Mouse (Mus musculus): ENCODE results near the gene Baz2b. TPM values are rescaled to one million over a fixed set of nuclear protein-coding genes. Genes with fewer than 3 reads are reported as not detected.
A peak's percentile ranks its signal among the peaks of the same experiment; 100 is the strongest.

Gene Baz2b
- polyA plus RNA-seq, 1 experiment from 2014 or later: 108 TPM

DNA sequence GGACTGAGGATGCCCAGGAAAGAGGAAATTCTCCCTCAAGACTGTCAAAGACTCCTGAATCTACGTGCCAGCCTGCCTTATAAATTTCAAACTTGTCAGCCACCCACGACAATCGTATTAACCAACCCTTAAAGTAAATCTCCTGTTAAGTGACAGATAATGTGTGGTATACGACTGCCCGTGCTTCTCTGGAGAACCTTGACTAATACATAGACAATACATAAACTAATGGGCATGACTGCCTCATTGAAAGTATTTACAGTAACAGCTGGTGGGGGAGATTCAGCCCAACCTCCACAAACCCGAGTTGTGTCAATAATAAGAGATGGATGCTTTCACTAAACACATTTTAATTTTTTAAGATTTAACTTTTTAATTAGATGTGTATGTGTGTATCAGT, 3.8 kb downstream of the Baz2b start:
- Histone ChIP-seq H3K4me3 (ENCODE audit: low read depth, low read length) (no peak overlapping the region), H3K9me3 (ENCODE audit: control insufficient read depth, low read length) (no peaks in the 10 kb centered on the region), H3K27ac (ENCODE audit: low read depth, low read length) (no peak overlapping the region), H3K9ac (ENCODE audit: low read depth, low read length) (no peak overlapping the region), H3K27me3 (ENCODE audit: control insufficient read depth, insufficient read depth, low read length) (no peaks in the 10 kb centered on the region), H3K4me2 (replicated peaks; ENCODE audit: low read depth, low read length) (no peak overlapping the region), H3K4me1 (replicated peaks; ENCODE audit: control insufficient read depth, insufficient read depth, low read length) (no peaks in the 10 kb centered on the region), H3K36me3 (ENCODE audit: control insufficient read depth, insufficient read depth, low read length) (no peaks in the 10 kb centered on the region)
- DNase-seq (ENCODE audit: low spot score) (no peak), ATAC-seq (ENCODE audit: low FRiP score) (no peak)
- WGBS: 49% methylated on average over 6 of the region's 6 CpGs

DNA sequence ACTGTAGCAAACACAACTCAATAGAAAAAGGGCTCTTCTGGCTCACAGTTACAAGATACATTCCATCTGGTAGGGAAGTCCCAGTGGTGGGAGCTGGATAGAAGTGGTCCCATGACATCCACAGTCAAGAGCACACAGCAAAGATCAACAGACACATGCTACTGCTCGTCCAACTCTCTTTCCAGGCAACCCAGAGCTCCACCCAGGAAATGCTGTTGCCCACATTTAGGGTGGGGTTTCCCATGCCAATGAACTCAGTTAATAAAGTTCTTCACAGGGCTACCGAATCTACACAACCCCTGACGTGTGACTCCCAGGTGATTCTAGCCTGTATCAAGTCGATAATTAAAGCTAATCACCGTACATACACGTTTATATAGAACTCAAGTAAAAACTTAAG, 5.5 kb downstream of the Baz2b start:
- WGBS: 89% methylated on average over 6 of the region's 6 CpGs
- H3K4me2 ChIP-seq (replicated peaks; ENCODE audit: low read depth, low read length): no peak overlapping the region

GRCm38 (mm10) chr2:60203733-60204132, 5.9 kb downstream of the Baz2b start:
- 94% methylated on average over 4 of the region's 4 CpGs for WGBS

More for the DNA sequence above, 5.5 kb downstream of the Baz2b start:
- Histone ChIP-seq H3K9ac (ENCODE audit: low read depth, low read length) (no peak overlapping the region), H3K36me3 (ENCODE audit: control insufficient read depth, insufficient read depth, low read length) (no peaks in the 10 kb centered on the region), H3K9me3 (ENCODE audit: control insufficient read depth, low read length) (no peaks in the 10 kb centered on the region), H3K4me1 (replicated peaks; ENCODE audit: control insufficient read depth, insufficient read depth, low read length) (no peaks in the 10 kb centered on the region), H3K27me3 (ENCODE audit: control insufficient read depth, insufficient read depth, low read length) (no peaks in the 10 kb centered on the region), H3K4me3 (ENCODE audit: low read depth, low read length) (no peak overlapping the region), H3K27ac (ENCODE audit: low read depth, low read length) (no peak overlapping the region)
- DNase-seq (ENCODE audit: low spot score) (no peak), ATAC-seq (ENCODE audit: low FRiP score) (no peak)

DNA sequence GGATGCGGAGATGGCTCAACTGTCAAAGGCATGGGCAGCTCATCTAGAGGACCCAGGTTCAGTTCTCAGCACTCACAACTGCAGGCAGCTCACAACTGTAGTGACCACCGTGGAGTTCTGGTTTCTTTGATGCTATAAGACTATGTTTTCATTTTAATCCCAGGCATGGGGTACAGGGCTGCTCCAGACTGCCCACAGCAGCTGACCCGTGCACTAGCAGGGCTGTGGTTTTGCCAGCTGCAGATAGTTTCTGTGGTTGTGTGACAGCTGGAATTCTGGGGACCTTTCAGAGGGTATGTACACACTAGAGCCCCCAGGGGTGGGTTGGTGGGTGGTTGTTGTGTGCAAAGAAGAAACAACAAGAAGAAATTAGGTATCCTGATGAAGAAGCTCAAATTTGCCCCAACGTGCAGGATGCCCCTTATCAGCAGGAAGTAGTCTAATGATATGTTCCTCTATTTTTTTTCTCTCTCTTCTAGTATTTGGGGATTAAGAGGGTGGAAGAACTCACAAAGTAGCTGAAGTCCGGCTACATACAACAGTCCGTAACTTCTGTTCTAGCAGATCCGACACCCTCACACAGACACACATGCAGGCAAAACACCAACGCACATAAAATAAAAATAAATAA, 6.6 kb downstream of the Baz2b start:
- no peaks in the 10 kb centered on the region for H3K9me3 ChIP-seq (ENCODE audit: control insufficient read depth, low read length)
- 92% methylated on average over 8 of the region's 8 CpGs for WGBS
- no peak overlapping the region for H3K4me2 ChIP-seq (replicated peaks; ENCODE audit: low read depth, low read length)
- no peaks in the 10 kb centered on the region for H3K36me3 ChIP-seq (ENCODE audit: control insufficient read depth, insufficient read depth, low read length)
- H3K27ac ChIP-seq (ENCODE audit: low read depth, low read length): no peak overlapping the region
- no peak for DNase-seq (ENCODE audit: low spot score)
- H3K4me1 ChIP-seq (replicated peaks; ENCODE audit: control insufficient read depth, insufficient read depth, low read length): no peaks in the 10 kb centered on the region
- H3K27me3 ChIP-seq (ENCODE audit: control insufficient read depth, insufficient read depth, low read length): no peaks in the 10 kb centered on the region
- no peak overlapping the region for H3K9ac ChIP-seq (ENCODE audit: low read depth, low read length)
- ATAC-seq (ENCODE audit: low FRiP score): no peak
- no peak overlapping the region for H3K4me3 ChIP-seq (ENCODE audit: low read depth, low read length)

More at GRCm38 (mm10) chr2:60203733-60204132, 5.9 kb downstream of the Baz2b start:
- no peaks in the 10 kb centered on the region for H3K4me1 ChIP-seq (replicated peaks; ENCODE audit: control insufficient read depth, insufficient read depth, low read length)
- H3K4me2 ChIP-seq (replicated peaks; ENCODE audit: low read depth, low read length): no peak overlapping the region
- DNase-seq (ENCODE audit: low spot score) (no peak), ATAC-seq (ENCODE audit: low FRiP score) (no peak)
- H3K9ac ChIP-seq (ENCODE audit: low read depth, low read length): no peak overlapping the region
- H3K9me3 ChIP-seq (ENCODE audit: control insufficient read depth, low read length): no peaks in the 10 kb centered on the region
- no peaks in the 10 kb centered on the region for H3K36me3 ChIP-seq (ENCODE audit: control insufficient read depth, insufficient read depth, low read length)
- no peaks in the 10 kb centered on the region for H3K27me3 ChIP-seq (ENCODE audit: control insufficient read depth, insufficient read depth, low read length)
- no peak overlapping the region for H3K27ac ChIP-seq (ENCODE audit: low read depth, low read length)
- H3K4me3 ChIP-seq (ENCODE audit: low read depth, low read length): no peak overlapping the region

DNA sequence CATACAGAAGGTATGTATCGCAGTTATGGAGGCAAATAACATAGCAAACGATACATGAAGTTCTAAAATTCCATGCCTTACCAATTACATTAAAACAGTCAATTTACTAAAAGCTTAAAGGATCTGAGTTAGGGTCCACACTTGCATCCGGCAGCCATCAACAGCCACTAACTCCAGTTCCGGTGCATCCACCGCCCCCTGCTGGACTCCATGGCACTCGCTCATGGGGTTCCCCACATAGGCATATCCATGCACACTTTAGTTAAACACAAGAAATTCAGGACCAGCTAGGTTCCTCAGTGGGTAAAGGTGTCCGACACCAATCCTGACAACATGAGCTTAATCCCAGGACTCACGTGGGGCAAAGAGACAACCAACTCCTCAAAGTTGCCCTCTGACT, 9.0 kb downstream of the Baz2b start:
- ATAC-seq (ENCODE audit: low FRiP score): peak; percentile 56; the same call in 1 of the 2 replicates
- peak; percentile 75 for DNase-seq (ENCODE audit: low spot score)
- no peaks in the 10 kb centered on the region for H3K36me3 ChIP-seq (ENCODE audit: control insufficient read depth, insufficient read depth, low read length)
- 51% methylated on average over 8 of the region's 8 CpGs for WGBS
- H3K9ac ChIP-seq (ENCODE audit: low read depth, low read length): no peak overlapping the region
- H3K27ac ChIP-seq (ENCODE audit: low read depth, low read length): no peak overlapping the region
- H3K27me3 ChIP-seq (ENCODE audit: control insufficient read depth, insufficient read depth, low read length): no peaks in the 10 kb centered on the region
- no peaks in the 10 kb centered on the region for H3K4me1 ChIP-seq (replicated peaks; ENCODE audit: control insufficient read depth, insufficient read depth, low read length)
- no peaks in the 10 kb centered on the region for H3K9me3 ChIP-seq (ENCODE audit: control insufficient read depth, low read length)
- H3K4me2 ChIP-seq (replicated peaks; ENCODE audit: low read depth, low read length): no peak overlapping the region
- no peak overlapping the region for H3K4me3 ChIP-seq (ENCODE audit: low read depth, low read length)

DNA sequence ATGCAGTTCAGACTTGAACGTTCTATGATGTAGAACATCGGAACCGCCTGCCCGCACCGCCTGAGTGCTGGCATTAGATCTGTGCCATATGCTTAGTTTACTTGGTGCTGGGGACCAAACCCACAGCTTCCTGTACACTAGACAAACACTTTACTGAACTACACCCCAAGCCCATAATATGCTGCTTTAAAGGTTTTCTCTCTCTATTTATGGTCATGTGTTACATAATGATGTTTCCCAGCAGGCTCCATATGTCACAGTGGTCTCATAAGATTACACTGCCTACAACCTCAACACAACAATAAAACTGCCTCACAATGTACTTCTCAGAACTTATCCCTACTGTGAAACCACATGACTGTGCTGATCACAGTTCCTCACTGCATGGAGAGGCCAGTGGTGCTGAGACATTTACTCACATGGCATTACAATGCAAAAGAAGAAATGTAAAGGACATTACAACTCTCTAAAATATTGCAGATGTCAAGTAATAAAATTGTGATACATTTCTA, 9.5 kb downstream of the Baz2b start:
- Histone ChIP-seq H3K9me3 (ENCODE audit: control insufficient read depth, low read length) (no peaks in the 10 kb centered on the region), H3K4me1 (replicated peaks; ENCODE audit: control insufficient read depth, insufficient read depth, low read length) (no peaks in the 10 kb centered on the region), H3K36me3 (ENCODE audit: control insufficient read depth, insufficient read depth, low read length) (no peaks in the 10 kb centered on the region), H3K4me2 (replicated peaks; ENCODE audit: low read depth, low read length) (no peak overlapping the region), H3K9ac (ENCODE audit: low read depth, low read length) (no peak overlapping the region), H3K4me3 (ENCODE audit: low read depth, low read length) (no peak overlapping the region), H3K27ac (ENCODE audit: low read depth, low read length) (no peak overlapping the region), H3K27me3 (ENCODE audit: control insufficient read depth, insufficient read depth, low read length) (no peaks in the 10 kb centered on the region)
- 94% methylated on average over 5 of the region's 5 CpGs for WGBS
- ATAC-seq (ENCODE audit: low FRiP score) (no peak), DNase-seq (ENCODE audit: low spot score) (no peak)

DNA sequence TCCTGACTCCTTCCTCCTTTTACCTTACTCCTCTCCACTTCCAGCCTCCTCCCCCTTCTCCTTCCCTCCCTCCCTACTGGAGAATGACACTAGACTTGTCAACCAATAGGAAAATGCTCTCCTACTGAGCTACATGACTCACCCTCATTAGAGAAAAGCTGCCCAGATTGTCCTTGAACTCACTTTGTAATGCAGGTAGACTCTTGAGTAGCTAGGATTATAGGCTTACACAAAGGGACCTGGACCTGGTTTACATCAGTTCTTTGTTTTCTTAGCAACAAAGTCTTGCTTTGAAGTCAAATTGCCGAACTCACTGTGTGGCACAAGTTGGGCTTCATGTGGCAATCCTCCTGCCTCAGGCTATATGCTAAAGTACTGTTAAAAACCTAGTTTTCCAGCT, 12.8 kb downstream of the Baz2b start:
- Histone ChIP-seq H3K9ac (ENCODE audit: low read depth, low read length) (no peak overlapping the region), H3K9me3 (ENCODE audit: control insufficient read depth, low read length) (no peaks in the 10 kb centered on the region), H3K4me2 (replicated peaks; ENCODE audit: low read depth, low read length) (no peak overlapping the region), H3K36me3 (ENCODE audit: control insufficient read depth, insufficient read depth, low read length) (no peaks in the 10 kb centered on the region), H3K4me3 (ENCODE audit: low read depth, low read length) (no peak overlapping the region), H3K27ac (ENCODE audit: low read depth, low read length) (no peak overlapping the region), H3K4me1 (replicated peaks; ENCODE audit: control insufficient read depth, insufficient read depth, low read length) (no peaks in the 10 kb centered on the region), H3K27me3 (ENCODE audit: control insufficient read depth, insufficient read depth, low read length) (no peaks in the 10 kb centered on the region)
- ATAC-seq (ENCODE audit: low FRiP score) (no peak), DNase-seq (ENCODE audit: low spot score) (no peak)
- 69% methylated on average over 1 of the region's 1 CpGs for WGBS

DNA sequence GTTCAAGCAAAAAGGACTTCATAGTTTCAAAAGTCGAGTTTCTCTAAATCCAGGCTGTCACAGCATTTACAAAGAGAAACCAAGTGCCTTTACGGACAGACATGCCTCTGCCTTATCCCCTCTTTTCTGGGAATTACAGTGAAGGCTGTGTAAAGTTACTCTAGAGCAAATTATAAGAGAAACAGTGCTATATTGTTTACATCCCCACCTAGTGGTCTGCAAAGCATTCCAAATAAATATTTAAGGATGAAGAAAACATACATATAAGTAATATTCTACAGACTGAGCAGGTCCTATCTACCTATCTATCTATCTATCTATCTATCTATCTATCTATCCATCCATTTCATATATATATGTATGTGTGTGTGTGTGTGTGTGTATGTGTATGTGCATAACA, 27.9 kb downstream of the Baz2b start:
- no peak overlapping the region for H3K4me3 ChIP-seq (ENCODE audit: low read depth, low read length)
- no peak overlapping the region for H3K4me2 ChIP-seq (replicated peaks; ENCODE audit: low read depth, low read length)
- ATAC-seq (ENCODE audit: low FRiP score) (no peak), DNase-seq (ENCODE audit: low spot score) (no peak)
- no peaks in the 10 kb centered on the region for H3K9me3 ChIP-seq (ENCODE audit: control insufficient read depth, low read length)
- no peaks in the 10 kb centered on the region for H3K4me1 ChIP-seq (replicated peaks; ENCODE audit: control insufficient read depth, insufficient read depth, low read length)
- no peak overlapping the region for H3K9ac ChIP-seq (ENCODE audit: low read depth, low read length)
- no peak overlapping the region for H3K27ac ChIP-seq (ENCODE audit: low read depth, low read length)
- no peaks in the 10 kb centered on the region for H3K27me3 ChIP-seq (ENCODE audit: control insufficient read depth, insufficient read depth, low read length)
- WGBS: 68% methylated on average over 2 of the region's 2 CpGs
- no peaks in the 10 kb centered on the region for H3K36me3 ChIP-seq (ENCODE audit: control insufficient read depth, insufficient read depth, low read length)

DNA sequence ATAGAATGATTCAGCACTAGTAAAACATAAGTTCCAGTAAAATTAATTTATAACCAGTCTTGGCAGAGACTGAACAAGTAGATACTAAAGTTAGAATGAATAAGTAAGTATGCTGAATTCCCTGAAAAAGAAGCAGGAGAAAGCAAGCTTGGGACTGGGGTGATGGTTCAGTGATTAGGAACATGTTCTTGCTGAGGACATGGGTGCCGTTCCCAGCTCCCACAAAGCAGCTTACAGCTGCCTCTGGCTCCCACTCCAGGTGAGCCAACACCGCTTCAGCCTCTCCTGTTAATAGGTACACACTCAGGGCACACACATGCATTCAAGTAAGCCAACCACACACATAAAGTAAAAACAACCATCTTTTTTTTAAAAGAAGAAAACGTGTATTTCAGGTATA, 32.1 kb downstream of the Baz2b start:
- Histone ChIP-seq H3K36me3 (ENCODE audit: control insufficient read depth, insufficient read depth, low read length) (no peaks in the 10 kb centered on the region), H3K27ac (ENCODE audit: low read depth, low read length) (no peak overlapping the region), H3K9ac (ENCODE audit: low read depth, low read length) (no peak overlapping the region), H3K27me3 (ENCODE audit: control insufficient read depth, insufficient read depth, low read length) (no peaks in the 10 kb centered on the region), H3K9me3 (ENCODE audit: control insufficient read depth, low read length) (no peaks in the 10 kb centered on the region), H3K4me2 (replicated peaks; ENCODE audit: low read depth, low read length) (no peak overlapping the region), H3K4me1 (replicated peaks; ENCODE audit: control insufficient read depth, insufficient read depth, low read length) (no peaks in the 10 kb centered on the region), H3K4me3 (ENCODE audit: low read depth, low read length) (no peak overlapping the region)
- no peak for DNase-seq (ENCODE audit: low spot score)
- no peak for ATAC-seq (ENCODE audit: low FRiP score)
- WGBS: 81% methylated on average over 3 of the region's 3 CpGs
